Mouse (Mus musculus): ENCODE data around the gene Klhdc4. TPM values are rescaled to one million over a fixed set of nuclear protein-coding genes. Genes with fewer than 3 reads are reported as not detected.

Gene Klhdc4
- 44.3 and 50.6 TPM in 2 replicates for polyA plus RNA-seq (2015; fragmentation: Nextera tagmentation; extraction: Ambion mirVana)

DNA sequence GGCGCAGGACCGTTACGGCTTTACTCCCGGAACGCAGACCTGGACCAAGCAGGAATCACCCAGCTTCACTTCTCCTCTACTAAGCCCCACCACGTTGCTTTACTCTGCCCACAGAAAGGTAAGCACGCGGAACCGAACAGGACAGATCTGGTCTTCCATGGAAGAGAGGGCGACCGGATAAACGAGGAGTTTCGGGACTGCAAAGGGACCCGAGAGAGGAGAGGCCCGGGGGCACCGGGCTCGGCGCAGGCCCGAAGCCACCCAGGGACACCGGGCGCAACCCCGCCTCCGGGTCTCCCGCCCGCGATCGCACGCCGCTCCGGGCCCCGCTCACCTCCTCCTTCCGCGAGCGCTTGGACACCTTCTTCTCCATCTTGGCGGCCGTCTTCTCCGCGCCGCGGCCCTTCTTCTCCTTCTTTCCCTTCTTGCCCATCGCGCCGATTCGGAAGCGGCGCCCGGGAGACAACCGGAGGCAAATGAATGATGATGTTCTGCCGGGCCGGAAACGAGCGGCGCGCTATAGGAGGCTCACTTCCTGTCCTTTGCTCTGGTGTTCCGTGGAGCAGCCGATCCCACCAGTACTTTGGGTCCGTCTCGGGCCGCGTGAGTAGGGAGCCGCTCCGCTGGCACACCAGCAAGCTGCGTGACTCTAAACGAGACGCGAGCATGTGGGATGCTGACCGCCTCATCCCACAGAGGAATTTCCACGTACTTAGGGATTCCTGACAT is at the start of gene Klhdc4:
Gene Klhdc4, minus strand, starts transcription at position 522 of the 729 bp plus-strand sequence.
- Histone ChIP-seq H3K9me3 (replicated peaks) (no peaks in the 10 kb centered on the region), H3K4me2 (peak within 1 kb of the TSS; percentile 97), H3K36me3 (ENCODE audit: poor library complexity, severe bottlenecking) (no peaks in the 10 kb centered on the region), H3K9ac (peak within 1 kb of the TSS; percentile 86), H3K4me3 (peak within 1 kb of the TSS; percentile 91), H3K27me3 (0 out of 2 replicates have a peak, but pooled peaks cover 2% of the 10 kb centered on the region), H3K4me1 (peaks cover 19% of the 10 kb centered on the region), H3K27ac (peak within 1 kb of the TSS; percentile 62)
- peak; percentile 99 for ATAC-seq
- WGBS, result under 1% methylated on average over 68 of the region's 68 CpGs

DNA sequence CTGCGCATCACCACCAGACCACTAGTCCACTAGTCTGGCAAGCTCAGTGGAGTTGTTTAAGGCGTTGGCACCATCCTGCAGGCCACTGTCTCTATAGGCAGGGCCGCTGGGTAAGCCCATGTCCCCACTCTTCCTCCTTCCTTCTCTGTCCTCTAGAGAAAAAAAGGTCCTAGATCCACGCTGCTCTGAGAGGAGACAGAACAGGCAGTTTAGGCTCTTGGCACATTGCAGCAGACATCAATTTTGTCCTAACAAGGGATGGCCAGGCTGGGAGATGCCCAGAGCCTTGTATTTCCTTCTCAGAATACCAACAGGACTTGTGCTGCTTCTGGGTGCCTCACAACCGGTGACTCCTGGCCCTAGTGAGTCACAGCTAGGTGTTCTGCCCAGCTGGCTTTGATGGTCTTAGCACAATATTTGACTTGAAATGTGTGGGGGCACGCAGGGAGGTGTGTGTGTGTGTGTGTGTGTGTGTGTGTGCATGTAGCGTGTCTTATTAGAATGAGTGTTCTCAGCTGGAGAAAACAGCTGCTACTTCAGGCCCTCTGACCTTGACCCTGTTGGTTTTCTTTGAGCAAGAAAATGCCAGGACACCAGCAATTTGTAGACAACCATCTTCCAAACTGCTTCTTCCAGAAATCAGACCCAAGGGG is 48.6 kb upstream of the Klhdc4 start:
- no peak for ATAC-seq
- H3K9me3 ChIP-seq (replicated peaks), result no peaks in the 10 kb centered on the region
- H3K9ac ChIP-seq, result no peak overlapping the region
- H3K36me3 ChIP-seq (ENCODE audit: poor library complexity, severe bottlenecking), result peaks cover 16% of the 10 kb centered on the region
- no peak overlapping the region for H3K4me2 ChIP-seq
- WGBS, result 89% methylated on average over 7 of the region's 7 CpGs
- H3K27me3 ChIP-seq, result no peaks in the 10 kb centered on the region
- H3K4me1 ChIP-seq, result peaks cover 8% of the 10 kb centered on the region; the same call in 1 of the 2 replicates
- H3K4me3 ChIP-seq, result no peak overlapping the region
- no peak overlapping the region for H3K27ac ChIP-seq

DNA sequence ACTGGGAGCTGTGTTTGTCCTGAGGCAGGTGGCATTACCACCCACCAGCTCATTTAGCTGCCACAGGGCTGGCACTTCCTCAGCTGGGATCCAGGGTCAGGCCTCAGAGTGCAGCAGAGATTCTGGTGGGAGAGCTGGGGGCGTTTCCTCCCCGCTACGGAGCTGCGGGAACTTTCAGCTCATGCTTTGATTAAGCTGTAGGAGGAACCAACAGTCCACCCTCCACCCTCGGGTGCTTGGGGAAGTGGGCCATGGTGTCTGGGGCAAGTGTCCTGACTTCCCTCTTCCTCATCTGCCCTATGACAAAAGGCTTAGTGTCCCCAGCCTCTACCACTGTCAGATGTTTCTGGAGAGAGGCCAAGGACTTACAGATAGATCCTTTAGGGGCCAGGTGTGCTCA is 47.8 kb upstream of the Klhdc4 start:
- Histone ChIP-seq H3K4me1 (peaks cover 12% of the 10 kb centered on the region), H3K27ac (no peak overlapping the region), H3K36me3 (ENCODE audit: poor library complexity, severe bottlenecking) (peaks cover 8% of the 10 kb centered on the region; the same call in 1 of the 2 replicates), H3K9ac (no peak overlapping the region), H3K4me3 (no peak overlapping the region), H3K27me3 (no peaks in the 10 kb centered on the region), H3K9me3 (replicated peaks) (no peaks in the 10 kb centered on the region), H3K4me2 (no peak overlapping the region)
- ATAC-seq, result no peak
- 78% methylated on average over 5 of the region's 5 CpGs for WGBS

DNA sequence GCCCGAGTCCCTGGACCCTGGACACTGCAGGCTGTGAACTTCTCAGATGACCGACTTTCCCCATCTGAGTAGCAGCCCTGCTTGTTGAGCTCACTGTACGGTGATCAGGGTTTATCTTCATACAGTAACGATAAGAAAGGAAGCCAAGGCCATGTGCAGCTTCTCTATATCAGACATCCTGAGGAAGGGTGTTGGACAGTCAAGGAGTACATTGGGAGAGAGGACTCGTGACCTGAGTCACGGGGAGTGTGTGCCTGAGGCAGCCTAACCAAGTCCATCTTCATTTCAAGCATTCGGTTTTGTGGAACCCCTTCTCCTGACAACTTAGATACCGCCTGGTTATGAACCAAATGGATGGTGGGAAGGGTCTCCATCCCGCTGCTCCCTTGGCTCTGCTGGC is 46.1 kb upstream of the Klhdc4 start:
- peaks cover 18% of the 10 kb centered on the region for H3K4me1 ChIP-seq
- no peaks in the 10 kb centered on the region for H3K27me3 ChIP-seq
- no peak overlapping the region for H3K4me3 ChIP-seq
- H3K27ac ChIP-seq, result no peak overlapping the region
- 89% methylated on average over 9 of the region's 9 CpGs for WGBS
- no peak for ATAC-seq
- no peak overlapping the region for H3K9ac ChIP-seq
- no peak overlapping the region for H3K4me2 ChIP-seq
- H3K36me3 ChIP-seq (ENCODE audit: poor library complexity, severe bottlenecking), result no peaks in the 10 kb centered on the region
- H3K9me3 ChIP-seq (replicated peaks), result no peaks in the 10 kb centered on the region

DNA sequence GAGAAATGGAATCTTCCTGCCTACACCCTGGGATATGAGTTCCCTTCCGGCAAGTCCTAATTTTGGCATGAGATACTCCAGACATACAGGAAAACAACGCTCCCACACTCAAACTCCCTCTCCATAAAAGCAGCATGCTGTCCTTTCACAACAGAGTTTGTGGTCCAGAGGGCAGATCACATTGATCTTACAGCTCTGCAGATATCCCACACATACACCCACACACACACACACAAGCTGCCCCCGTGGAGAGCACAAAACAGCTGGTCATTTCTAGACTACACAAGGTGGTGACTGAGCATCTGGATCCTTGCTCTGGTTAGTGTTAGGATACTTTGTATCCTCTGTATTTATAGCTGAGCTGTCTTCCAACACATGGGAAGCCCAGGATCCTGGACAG is 45.7 kb upstream of the Klhdc4 start:
- no peaks in the 10 kb centered on the region for H3K27me3 ChIP-seq
- no peak overlapping the region for H3K4me3 ChIP-seq
- no peak overlapping the region for H3K27ac ChIP-seq
- peaks cover 18% of the 10 kb centered on the region for H3K4me1 ChIP-seq
- no peaks in the 10 kb centered on the region for H3K9me3 ChIP-seq (replicated peaks)
- H3K9ac ChIP-seq, result no peak overlapping the region
- WGBS, result 80% methylated on average over 3 of the region's 3 CpGs
- H3K36me3 ChIP-seq (ENCODE audit: poor library complexity, severe bottlenecking), result no peaks in the 10 kb centered on the region
- ATAC-seq, result no peak
- no peak overlapping the region for H3K4me2 ChIP-seq

DNA sequence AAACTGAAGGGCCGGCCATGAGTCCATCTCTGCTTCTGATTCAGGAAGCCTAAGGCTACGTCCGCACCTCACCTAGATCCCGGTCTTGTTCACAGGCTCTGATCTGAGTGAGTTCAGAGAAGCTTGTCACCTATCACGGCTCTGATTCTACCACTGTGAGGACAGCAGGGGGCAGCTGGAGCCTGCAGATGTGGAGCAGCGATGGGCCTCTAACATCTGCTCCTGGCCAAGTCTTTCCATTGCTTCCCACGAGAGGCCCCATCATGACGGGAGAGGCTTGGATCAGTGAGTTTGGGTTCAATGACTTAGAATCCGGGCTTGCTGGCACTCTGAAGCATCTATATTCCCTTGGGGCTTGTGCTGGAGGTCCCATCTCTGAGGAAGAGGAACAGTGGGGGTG is 44.7 kb upstream of the Klhdc4 start:
- Histone ChIP-seq H3K36me3 (ENCODE audit: poor library complexity, severe bottlenecking) (no peaks in the 10 kb centered on the region), H3K4me1 (peaks cover 10% of the 10 kb centered on the region), H3K4me2 (no peak overlapping the region), H3K27me3 (no peaks in the 10 kb centered on the region), H3K4me3 (no peak overlapping the region), H3K9me3 (replicated peaks) (no peaks in the 10 kb centered on the region), H3K9ac (no peak overlapping the region), H3K27ac (no peak overlapping the region)
- ATAC-seq, result no peak
- 68% methylated on average over 9 of the region's 9 CpGs for WGBS

DNA sequence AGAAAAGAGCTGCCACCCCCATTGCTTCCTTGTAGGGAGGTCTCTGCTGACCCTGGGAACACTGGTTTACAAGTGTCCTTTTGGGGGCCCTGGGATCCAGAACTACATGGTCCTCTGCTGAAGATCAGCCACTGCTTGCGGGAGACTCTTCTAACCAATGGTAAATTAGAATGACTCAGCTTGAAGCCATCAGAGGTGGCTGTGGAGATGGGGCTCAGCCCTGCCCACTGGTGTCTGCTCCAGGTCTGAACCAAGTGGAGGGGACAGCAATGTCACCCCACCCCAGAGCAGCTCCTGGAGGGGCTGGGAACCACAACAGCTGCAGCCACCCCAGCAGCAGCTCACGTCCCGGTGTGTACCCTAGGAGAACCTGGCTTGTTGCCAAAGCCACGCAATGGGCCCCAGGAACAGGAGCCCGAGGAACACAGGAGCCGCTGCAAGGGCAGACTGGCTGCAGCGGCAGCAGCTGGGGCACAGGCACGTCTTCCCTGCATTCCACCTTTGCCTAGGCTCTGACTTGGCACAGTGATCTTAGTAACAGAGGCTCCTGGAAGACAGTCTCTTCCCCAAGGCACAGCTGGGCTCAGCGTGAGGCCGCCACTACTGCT is 42.6 kb upstream of the Klhdc4 start:
- 13% methylated on average over 10 of the region's 10 CpGs for WGBS
- no peak for ATAC-seq
- Histone ChIP-seq H3K4me3 (no peak overlapping the region), H3K9ac (0 out of 2 replicates have a peak overlapping the region, but pooled peaks have one; percentile 6), H3K27ac (no peak overlapping the region), H3K9me3 (replicated peaks) (no peaks in the 10 kb centered on the region), H3K4me2 (peak overlapping the region; percentile 8; the same call in 1 of the 2 replicates), H3K27me3 (no peaks in the 10 kb centered on the region), H3K36me3 (ENCODE audit: poor library complexity, severe bottlenecking) (no peaks in the 10 kb centered on the region), H3K4me1 (peaks cover 10% of the 10 kb centered on the region)

DNA sequence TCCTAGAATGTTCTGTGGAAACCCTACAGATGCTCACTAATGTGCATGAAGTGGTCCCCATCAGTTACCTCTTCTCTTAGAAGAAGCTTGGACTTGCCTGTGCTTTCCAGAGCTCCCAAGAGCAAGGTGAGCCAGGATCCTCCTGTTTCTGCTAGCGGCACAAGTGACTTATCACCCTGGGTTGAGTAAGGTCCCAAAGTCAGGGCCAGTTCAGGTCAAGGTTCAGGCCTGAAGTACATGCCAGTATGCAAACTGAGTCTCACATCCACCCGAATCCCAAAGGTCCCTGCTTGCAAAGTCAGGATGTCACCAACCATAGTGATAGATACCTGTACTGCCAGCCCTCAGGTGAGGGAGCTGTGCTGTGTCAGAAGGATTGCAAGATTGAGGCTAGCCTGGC is 40.8 kb upstream of the Klhdc4 start:
- ATAC-seq, result no peak
- Histone ChIP-seq H3K36me3 (ENCODE audit: poor library complexity, severe bottlenecking) (no peaks in the 10 kb centered on the region), H3K27ac (no peak overlapping the region), H3K4me2 (no peak overlapping the region), H3K27me3 (no peaks in the 10 kb centered on the region), H3K9ac (no peak overlapping the region), H3K9me3 (replicated peaks) (no peaks in the 10 kb centered on the region), H3K4me1 (peaks cover 10% of the 10 kb centered on the region), H3K4me3 (no peak overlapping the region)
- 91% methylated on average over 2 of the region's 2 CpGs for WGBS

DNA sequence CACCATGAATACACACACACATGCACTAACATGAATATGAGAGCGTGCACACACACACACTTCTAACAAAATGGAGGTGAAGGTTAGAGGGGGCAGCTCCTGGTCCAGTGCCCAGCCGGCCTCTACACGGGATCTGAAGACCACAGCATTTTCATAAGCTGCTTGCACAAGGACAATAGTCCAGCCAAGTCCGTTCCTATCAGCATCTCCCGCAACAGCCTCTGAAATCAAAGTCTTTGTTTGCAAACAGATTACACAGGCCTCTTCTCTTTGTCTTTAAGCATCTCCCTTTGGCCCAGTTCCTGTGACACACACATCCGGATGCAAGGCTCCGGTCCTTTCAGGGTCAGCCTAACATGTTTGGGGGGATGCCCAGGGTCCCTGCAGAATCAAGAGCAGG is 39.5 kb upstream of the Klhdc4 start:
- no peak for ATAC-seq

DNA sequence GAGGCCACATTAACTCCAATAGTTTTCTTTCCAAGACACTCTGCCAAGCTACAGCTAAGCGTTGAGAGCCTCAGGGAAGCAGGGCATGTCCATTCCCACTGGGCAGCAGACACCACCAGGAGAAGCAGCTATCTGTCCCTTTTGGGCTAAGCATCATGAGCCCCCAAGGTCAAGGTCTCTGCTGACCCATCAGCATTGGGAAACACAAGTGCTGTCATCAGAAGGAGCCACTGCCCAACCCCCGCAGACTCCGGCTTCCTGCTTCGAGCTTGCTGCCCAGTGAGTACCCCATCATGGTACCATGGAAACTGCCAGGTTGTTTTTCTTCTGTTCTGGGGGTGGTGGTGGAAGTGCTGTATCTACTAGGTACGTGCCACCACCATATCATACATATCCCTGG is 38.8 kb upstream of the Klhdc4 start:
- 93% methylated on average over 5 of the region's 5 CpGs for WGBS
- no peaks in the 10 kb centered on the region for H3K27me3 ChIP-seq
- H3K4me2 ChIP-seq, result no peak overlapping the region
- H3K4me1 ChIP-seq, result peaks cover 10% of the 10 kb centered on the region
- no peak overlapping the region for H3K9ac ChIP-seq
- no peak overlapping the region for H3K27ac ChIP-seq
- H3K4me3 ChIP-seq, result no peak overlapping the region
- ATAC-seq, result no peak
- H3K9me3 ChIP-seq (replicated peaks), result no peaks in the 10 kb centered on the region
- H3K36me3 ChIP-seq (ENCODE audit: poor library complexity, severe bottlenecking), result no peaks in the 10 kb centered on the region

More for the DNA sequence above, 39.5 kb upstream of the Klhdc4 start:
- H3K4me1 ChIP-seq, result peaks cover 10% of the 10 kb centered on the region
- no peaks in the 10 kb centered on the region for H3K9me3 ChIP-seq (replicated peaks)
- H3K27me3 ChIP-seq, result no peaks in the 10 kb centered on the region
- H3K4me2 ChIP-seq, result no peak overlapping the region
- WGBS, result 80% methylated on average over 7 of the region's 7 CpGs
- H3K9ac ChIP-seq, result no peak overlapping the region
- no peak overlapping the region for H3K4me3 ChIP-seq
- no peak overlapping the region for H3K27ac ChIP-seq
- no peaks in the 10 kb centered on the region for H3K36me3 ChIP-seq (ENCODE audit: poor library complexity, severe bottlenecking)

DNA sequence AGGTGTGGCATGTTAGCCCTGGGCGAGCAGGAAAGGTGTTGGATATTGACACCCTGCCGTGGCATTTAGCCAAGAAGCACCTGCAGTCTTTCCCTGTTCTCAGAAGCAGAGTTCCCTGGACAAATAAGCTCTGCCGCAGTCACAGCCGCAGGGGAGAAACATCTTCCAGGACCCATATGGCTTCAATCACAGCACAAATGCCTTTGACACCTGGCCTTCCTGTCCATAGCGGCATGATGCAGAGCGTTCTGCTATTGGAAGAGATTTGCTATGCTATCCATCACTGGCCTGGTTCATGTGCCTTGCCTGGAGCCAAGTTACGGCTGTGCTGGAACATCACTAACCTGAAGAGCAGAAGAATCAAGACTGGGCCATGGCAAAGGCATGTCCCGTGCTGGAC is 36.0 kb upstream of the Klhdc4 start:
- Histone ChIP-seq H3K4me1 (no peaks in the 10 kb centered on the region), H3K9me3 (replicated peaks) (no peaks in the 10 kb centered on the region), H3K27me3 (no peaks in the 10 kb centered on the region), H3K4me3 (no peak overlapping the region), H3K36me3 (ENCODE audit: poor library complexity, severe bottlenecking) (no peaks in the 10 kb centered on the region), H3K27ac (no peak overlapping the region), H3K4me2 (no peak overlapping the region), H3K9ac (no peak overlapping the region)
- no peak for ATAC-seq
- WGBS, result 85% methylated on average over 8 of the region's 8 CpGs

DNA sequence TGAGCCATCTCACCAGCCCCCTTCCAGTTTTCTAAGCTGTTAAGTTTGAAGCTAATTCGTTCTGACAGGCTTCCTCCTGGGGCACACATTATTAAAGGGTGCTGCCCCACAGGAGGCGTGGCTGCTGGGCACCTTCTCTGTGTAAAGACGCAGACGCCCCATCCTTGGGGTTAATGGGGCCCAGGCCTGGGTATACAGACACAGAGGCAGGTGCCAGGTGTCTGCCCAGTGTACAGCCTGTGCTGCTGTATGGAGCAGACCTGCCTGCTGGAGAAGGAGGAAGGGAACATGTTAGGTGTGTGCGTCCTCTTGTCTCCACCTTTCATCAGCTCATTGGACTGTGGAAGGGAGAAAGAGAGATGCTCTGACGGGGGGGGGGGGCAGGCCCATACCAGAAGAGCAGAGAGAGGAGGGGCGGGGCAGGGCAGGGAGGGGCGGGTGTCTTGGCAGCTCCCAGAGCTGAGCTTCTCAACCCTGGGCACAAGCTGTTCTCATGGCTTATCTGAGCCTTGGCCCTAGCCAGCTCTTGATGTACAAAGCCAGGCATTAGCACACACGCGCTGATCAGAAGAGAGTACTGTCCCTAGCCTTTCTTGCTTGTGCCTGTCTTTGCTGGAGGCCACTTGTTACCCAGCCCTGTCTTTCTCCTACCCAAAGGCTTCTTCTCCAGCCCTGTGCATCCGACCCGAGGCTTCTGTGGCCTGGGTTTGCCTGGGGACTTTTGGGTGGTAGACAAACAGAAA is 32.6 kb upstream of the Klhdc4 start:
- WGBS, result 76% methylated on average over 10 of the region's 12 CpGs
- no peaks in the 10 kb centered on the region for H3K4me1 ChIP-seq
- no peak overlapping the region for H3K4me3 ChIP-seq

More for the DNA sequence above, 32.6 kb upstream of the Klhdc4 start:
- Histone ChIP-seq H3K9ac (no peak overlapping the region), H3K4me2 (no peak overlapping the region), H3K27ac (no peak overlapping the region), H3K9me3 (replicated peaks) (no peaks in the 10 kb centered on the region), H3K27me3 (no peaks in the 10 kb centered on the region), H3K36me3 (ENCODE audit: poor library complexity, severe bottlenecking) (no peaks in the 10 kb centered on the region)
- ATAC-seq, result no peak
